Mouse (Mus musculus) thymus, postnatal 4 days (tissue): Measurements from ENCODE around the gene Gab1.

Experiments
- DNase-seq: peaks from one replicate; pipeline ENCODE4 v3.0.0; 2021

Gab1 gene

GRCm38 (mm10) chr8:80840090-80840489, 40.2 kb downstream of the Gab1 start:
- no peak for DNase-seq

GRCm38 (mm10) chr8:80838199-80838598, 42.1 kb downstream of the Gab1 start:
- DNase-seq, result no peak

GRCm38 (mm10) chr8:80835401-80835800, 44.9 kb downstream of the Gab1 start:
- DNase-seq, result no peak

GRCm38 (mm10) chr8:80834443-80834842, 45.9 kb downstream of the Gab1 start:
- no peak for DNase-seq

GRCm38 (mm10) chr8:80832534-80832933, 47.8 kb downstream of the Gab1 start:
- DNase-seq, result no peak

- DNase-seq, result no peak
Measured at GRCm38 (mm10) chr8:80831876-80832524, 48.3 kb downstream of the Gab1 start.

- DNase-seq, result no peak
Measured at GRCm38 (mm10) chr8:80830724-80831566, 49.4 kb downstream of the Gab1 start.

GRCm38 (mm10) chr8:80830141-80830540, 50.2 kb downstream of the Gab1 start:
- no peak for DNase-seq

- no peak for DNase-seq
Measured at GRCm38 (mm10) chr8:80826996-80827395, 53.3 kb downstream of the Gab1 start.

GRCm38 (mm10) chr8:80825136-80825535, 55.2 kb downstream of the Gab1 start:
- no peak for DNase-seq

- DNase-seq, result no peak
Measured at GRCm38 (mm10) chr8:80824426-80824825, 55.9 kb downstream of the Gab1 start.

GRCm38 (mm10) chr8:80823250-80823649, 57.1 kb downstream of the Gab1 start:
- DNase-seq, result no peak

GRCm38 (mm10) chr8:80821367-80822225, 58.7 kb downstream of the Gab1 start:
- no peak for DNase-seq

GRCm38 (mm10) chr8:80818978-80819377, 61.3 kb downstream of the Gab1 start:
- no peak for DNase-seq

GRCm38 (mm10) chr8:80817065-80817464, 63.3 kb downstream of the Gab1 start:
- no peak for DNase-seq

- no peak for DNase-seq
Measured at GRCm38 (mm10) chr8:80815179-80815578, 65.1 kb downstream of the Gab1 start.

- DNase-seq, result no peak
Measured at GRCm38 (mm10) chr8:80814087-80814791, 66.1 kb downstream of the Gab1 start.

- DNase-seq, result peak; percentile 51
Measured at GRCm38 (mm10) chr8:80813439-80813838, 66.9 kb downstream of the Gab1 start.

GRCm38 (mm10) chr8:80811591-80811991, 68.7 kb downstream of the Gab1 start:
- DNase-seq, result no peak

- DNase-seq, result no peak
Measured at GRCm38 (mm10) chr8:80810916-80811315, 69.4 kb downstream of the Gab1 start.

- no peak for DNase-seq
Measured at GRCm38 (mm10) chr8:80810442-80810841, 69.9 kb downstream of the Gab1 start.

GRCm38 (mm10) chr8:80807807-80808505, 72.4 kb downstream of the Gab1 start:
- no peak for DNase-seq
